Mouse (Mus musculus) ZHBTc4 (cell line): ENCODE data around the gene Specc1.

Experiments used
- DNase-seq: peaks from one replicate; pipeline ENCODE4 v3.0.0-alpha.2; 2011; ENCODE audit warnings: low read depth, low spot score

The Specc1 gene

GRCm38 (mm10) chr11:62015071-62015654, 58.6 kb downstream of the Specc1 start:
- no peak for DNase-seq

- no peak for DNase-seq
Measured at GRCm38 (mm10) chr11:62016985-62017384, 60.4 kb downstream of the Specc1 start.

- no peak for DNase-seq
Measured at GRCm38 (mm10) chr11:62018315-62019205, 62.0 kb downstream of the Specc1 start.

- DNase-seq = no peak
Measured at GRCm38 (mm10) chr11:62019857-62020256, 63.3 kb downstream of the Specc1 start.

GRCm38 (mm10) chr11:62020898-62021297, 64.3 kb downstream of the Specc1 start:
- DNase-seq = no peak

GRCm38 (mm10) chr11:62022105-62022504, 65.5 kb downstream of the Specc1 start:
- no peak for DNase-seq

- no peak for DNase-seq
Measured at GRCm38 (mm10) chr11:62022718-62023493, 66.3 kb downstream of the Specc1 start.

GRCm38 (mm10) chr11:62023494-62024233, 67.1 kb downstream of the Specc1 start:
- DNase-seq = no peak

- DNase-seq = no peak
Measured at GRCm38 (mm10) chr11:62024234-62024601, 67.7 kb downstream of the Specc1 start.

- no peak for DNase-seq
Measured at GRCm38 (mm10) chr11:62024952-62025351, 68.4 kb downstream of the Specc1 start.

- DNase-seq = no peak
Measured at GRCm38 (mm10) chr11:62025770-62026169, 69.2 kb downstream of the Specc1 start.

- no peak for DNase-seq
Measured at GRCm38 (mm10) chr11:62026345-62026815, 69.8 kb downstream of the Specc1 start.

- no peak for DNase-seq
Measured at GRCm38 (mm10) chr11:62027271-62027670, 70.7 kb downstream of the Specc1 start.

- DNase-seq = no peak
Measured at GRCm38 (mm10) chr11:62027705-62028104, 71.1 kb downstream of the Specc1 start.

- DNase-seq = no peak
Measured at GRCm38 (mm10) chr11:62029171-62029570, 72.6 kb downstream of the Specc1 start.

GRCm38 (mm10) chr11:62034564-62034963, 78.0 kb downstream of the Specc1 start:
- DNase-seq = no peak

- no peak for DNase-seq
Measured at GRCm38 (mm10) chr11:62035220-62035619, 78.7 kb downstream of the Specc1 start.

- peak; percentile 84 for DNase-seq
Measured at GRCm38 (mm10) chr11:62040122-62040521, 83.6 kb downstream of the Specc1 start.

- DNase-seq = peak; percentile 51
Measured at GRCm38 (mm10) chr11:62044627-62045026, 88.1 kb downstream of the Specc1 start.

GRCm38 (mm10) chr11:62045964-62046363, 89.4 kb downstream of the Specc1 start:
- DNase-seq = no peak
